Mouse (Mus musculus) testis, adult 2 months (tissue): ENCODE measurements at regions not wholly inside any gene's neighbourhood (a gene's known extent, or its start where the extent isn't known, plus 50 kb on each side); places are given as distances from the start of the nearest gene placed in this dataset.
"Not testable (repeated sequence)": the region's sequence is repeated elsewhere in the genome, so short reads cannot be mapped to it uniquely, and the experiment has no call there.

Source experiments
- H3K27ac ChIP-seq: fragments of 200-500 bp; 2 replicates; pipeline ENCODE4 v1.5.1; 2012; ENCODE audit warnings: low read depth, low read length; ENCODE audit not compliant: control insufficient read depth, insufficient read depth
- H3K27me3 ChIP-seq: fragments of 200-500 bp; 2 replicates; pipeline ENCODE4 v1.6.1; 2012; ENCODE audit warnings: mild to moderate bottlenecking, low read length, moderate library complexity; ENCODE audit not compliant: control insufficient read depth, insufficient read depth
- H3K36me3 ChIP-seq: fragments of 200-500 bp; 2 replicates; pipeline ENCODE4 v1.6.1; 2012; ENCODE audit warnings: mild to moderate bottlenecking, low read length; ENCODE audit not compliant: control insufficient read depth, insufficient read depth
- H3K4me1 ChIP-seq: fragments of 200-500 bp; 2 replicates; pipeline ENCODE4 v1.6.1; 2012; ENCODE audit warnings: low read length; ENCODE audit not compliant: control insufficient read depth, insufficient read depth
- H3K4me3 ChIP-seq: fragments of 200-500 bp; 2 replicates; pipeline ENCODE4 v1.5.1; 2012; ENCODE audit warnings: low read depth, mild to moderate bottlenecking, low read length, moderate library complexity, mixed read lengths; ENCODE audit not compliant: control insufficient read depth
- CTCF ChIP-seq: fragments of 200-500 bp; IDR thresholded peaks from 2 replicates; pipeline ENCODE4 v1.5.1; 2012; ENCODE audit warnings: low read depth, mild to moderate bottlenecking, inconsistent platforms, low read length, moderate library complexity; ENCODE audit not compliant: control insufficient read depth, insufficient read depth, insufficient replicate concordance
- POLR2A ChIP-seq: fragments of 200-500 bp; IDR thresholded peaks from 2 replicates; pipeline ENCODE4 v1.6.1; 2012; ENCODE audit warnings: low read depth, mild to moderate bottlenecking, inconsistent platforms, low read length, moderate library complexity; ENCODE audit not compliant: control insufficient read depth

DNA sequence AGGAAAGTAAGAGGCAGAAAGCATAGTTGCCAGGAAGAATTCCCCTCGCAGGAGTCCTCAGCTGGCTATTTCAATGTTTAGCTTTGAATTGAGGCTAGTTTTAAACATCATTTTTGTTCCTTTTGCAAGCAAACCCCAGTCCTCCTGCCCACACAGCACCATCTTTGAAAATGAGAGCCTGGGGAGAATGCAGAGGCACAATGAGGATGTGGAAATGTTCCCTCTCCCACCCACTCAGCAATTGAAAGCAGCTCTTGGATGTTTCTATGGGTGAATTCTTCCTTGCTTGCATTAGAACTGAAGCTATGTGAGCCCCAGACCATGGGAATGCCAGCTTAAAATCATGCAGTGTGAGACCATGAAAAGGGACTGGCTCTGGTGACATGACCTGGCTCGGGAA, 109.3 kb upstream of the Dpp6 start:
- TF ChIP-seq CTCF: no peak
- TF ChIP-seq POLR2A: no peak
- no peaks in the 10 kb centered on the region for H3K36me3 ChIP-seq
- no peaks in the 10 kb centered on the region for H3K4me1 ChIP-seq
- no peaks in the 10 kb centered on the region for H3K27me3 ChIP-seq
- no peak overlapping the region for H3K4me3 ChIP-seq
- no peak overlapping the region for H3K27ac ChIP-seq

DNA sequence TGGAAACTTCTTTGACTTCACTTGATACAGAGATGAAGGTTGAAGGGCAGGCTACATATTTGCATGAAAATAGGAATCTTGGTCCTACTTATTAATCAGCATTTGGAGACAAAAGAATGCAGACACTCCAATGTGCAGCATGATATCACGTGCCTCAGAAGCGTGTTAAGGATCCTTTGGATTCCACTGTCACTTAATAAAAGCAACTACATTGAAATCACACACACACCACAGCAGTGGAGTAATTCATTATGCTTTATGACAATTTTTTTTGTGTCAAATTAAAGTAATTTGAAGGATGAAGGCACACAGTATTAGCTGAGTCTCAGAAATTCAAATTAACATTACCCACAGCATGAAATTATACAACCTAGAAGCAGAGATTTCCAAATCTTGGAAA, 92.5 kb upstream of the Dpp6 start:
- H3K4me3 ChIP-seq: no peak overlapping the region
- no peaks in the 10 kb centered on the region for H3K4me1 ChIP-seq
- no peaks in the 10 kb centered on the region for H3K36me3 ChIP-seq
- H3K27ac ChIP-seq: no peak overlapping the region
- TF ChIP-seq POLR2A (no peak), CTCF (no peak)
- no peaks in the 10 kb centered on the region for H3K27me3 ChIP-seq

DNA sequence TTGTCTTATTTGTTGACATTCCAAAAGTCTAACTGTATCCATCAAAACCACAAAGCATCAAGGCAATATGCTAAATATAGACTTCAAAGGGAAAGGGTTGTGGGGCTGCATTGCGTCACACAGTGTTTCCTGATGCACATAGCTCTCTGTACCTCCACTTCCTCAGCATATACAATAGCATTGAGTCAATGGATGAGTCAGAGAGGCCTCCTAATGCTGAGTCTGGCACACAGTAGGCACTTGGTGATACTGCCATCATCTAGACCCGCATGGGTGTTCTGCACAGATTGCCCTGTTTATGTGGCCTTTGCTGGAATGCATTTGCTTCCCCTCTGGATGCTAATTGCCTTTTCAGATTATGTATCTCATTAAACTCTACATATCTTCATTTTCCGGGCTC, 91.0 kb upstream of the Dpp6 start:
- Histone ChIP-seq H3K27me3 (no peaks in the 10 kb centered on the region), H3K4me3 (no peak overlapping the region), H3K27ac (no peak overlapping the region), H3K4me1 (no peaks in the 10 kb centered on the region), H3K36me3 (no peaks in the 10 kb centered on the region)
- TF ChIP-seq CTCF: no peak
- TF ChIP-seq POLR2A: no peak

DNA sequence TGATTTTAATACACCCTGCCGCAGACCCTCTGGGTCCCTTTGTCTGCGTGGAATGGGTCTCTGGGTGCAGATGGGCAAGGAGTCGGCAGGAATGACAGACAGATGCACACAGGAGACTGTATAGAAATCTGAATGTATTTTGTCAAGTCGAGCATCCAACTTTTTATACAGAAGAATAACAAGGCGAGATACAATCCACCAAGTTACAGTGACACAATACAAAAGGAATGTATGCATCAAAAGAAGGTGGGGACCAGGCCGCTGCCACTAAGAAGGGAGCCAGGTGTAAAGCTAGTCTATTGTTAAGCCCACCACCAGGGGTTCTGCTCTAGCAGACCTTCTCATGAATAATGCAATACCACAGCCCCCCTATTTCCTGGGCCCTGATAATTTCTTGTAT, 65.8 kb upstream of the Dpp6 start:
- not testable (repeated sequence) for H3K27me3 ChIP-seq, H3K36me3 ChIP-seq, H3K4me3 ChIP-seq, H3K4me1 ChIP-seq, H3K27ac ChIP-seq

DNA sequence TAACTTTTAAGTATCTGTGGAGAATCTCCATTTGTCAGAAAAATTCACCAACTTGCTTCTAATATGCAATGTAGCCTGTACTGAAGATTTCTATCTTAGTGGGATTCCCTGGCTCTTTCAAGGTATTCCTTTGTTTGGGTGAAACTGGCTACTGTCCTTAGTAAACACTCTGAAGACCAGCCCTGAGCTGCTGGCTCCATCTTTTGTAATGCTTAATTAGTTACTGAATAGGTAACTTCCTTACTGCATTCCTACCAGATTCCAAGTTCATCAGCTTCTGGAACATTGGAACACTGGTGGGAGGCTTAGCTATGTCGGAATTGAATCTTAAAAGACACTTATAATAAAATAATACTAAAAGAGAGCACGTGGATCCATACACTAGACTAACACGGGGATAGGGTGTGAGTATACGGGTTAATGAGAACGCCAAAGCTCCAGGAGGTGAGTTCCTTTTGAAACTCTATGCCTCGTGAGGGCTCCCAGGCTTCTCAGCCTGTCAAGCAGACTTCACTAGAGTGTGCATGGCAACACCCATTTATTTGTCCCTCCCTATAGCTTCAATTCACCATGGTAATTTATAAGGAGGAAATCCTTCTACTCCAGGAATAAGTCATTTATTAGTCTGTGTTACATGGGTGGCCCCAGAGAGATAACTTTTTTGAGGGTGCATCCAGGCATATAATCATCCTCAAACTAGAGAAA, 65.2 kb upstream of the Dpp6 start:
- not testable (repeated sequence) for H3K27ac ChIP-seq, H3K36me3 ChIP-seq, H3K4me3 ChIP-seq, H3K4me1 ChIP-seq, H3K27me3 ChIP-seq

DNA sequence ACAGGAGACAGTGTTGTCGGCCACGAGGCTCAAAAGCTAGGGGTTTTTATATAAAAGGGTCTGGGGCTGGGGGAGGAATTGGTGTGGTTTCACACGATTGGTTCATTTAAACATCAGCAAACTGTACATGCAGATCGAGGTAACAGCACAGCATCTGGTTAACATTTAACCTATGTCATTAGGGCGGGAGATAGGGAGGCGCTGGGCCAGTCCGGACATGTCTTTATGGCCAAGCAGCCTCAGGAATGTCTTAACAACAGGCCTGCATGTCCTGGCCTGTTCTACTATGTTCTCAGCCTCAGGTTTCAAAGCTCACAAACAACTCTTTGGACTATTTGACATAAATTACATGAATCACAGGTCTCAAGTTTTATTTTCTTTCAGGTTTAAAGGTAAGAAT, 62.9 kb upstream of the Dpp6 start:
- not testable (repeated sequence) for H3K27ac ChIP-seq, H3K4me1 ChIP-seq, H3K27me3 ChIP-seq, H3K4me3 ChIP-seq, H3K36me3 ChIP-seq
